Comparison of ENCODE assay signal across 8 mouse cellular contexts in genomic region chr5:9073177-9073854, GRCm38 (mm10). TPM values are rescaled to one million over a fixed set of nuclear protein-coding genes. Genes with fewer than 3 reads are reported as not detected.
DNase-seq lines count a peak whose midpoint lies in the region; ATAC-seq lines count a peak whose summit lies in the region.

No protein-coding gene starts in this region.

- 40% methylated on average over 5 of the region's 5 CpGs for WGBS in hindbrain, embryonic 15.5 days
- 32% methylated on average over 5 of the region's 5 CpGs for WGBS in midbrain, embryonic 16.5 days

- H3K4me3 ChIP-seq in hindbrain, embryonic 15.5 days = no peak overlapping the region
- no peak overlapping the region for H3K4me3 ChIP-seq in midbrain, embryonic 16.5 days (ENCODE audit: low read depth, low read length)

- no peaks in the 10 kb centered on the region for H3K9me3 ChIP-seq in hindbrain, embryonic 15.5 days
- H3K9me3 ChIP-seq in midbrain, embryonic 16.5 days (replicated peaks; ENCODE audit: control insufficient read depth, low read length, poor library complexity, severe bottlenecking) = no peaks in the 10 kb centered on the region

- H3K4me1 ChIP-seq in hindbrain, embryonic 15.5 days (replicated peaks) = no peaks in the 10 kb centered on the region
- H3K4me1 ChIP-seq in midbrain, embryonic 16.5 days (ENCODE audit: control insufficient read depth, insufficient read depth, low read length) = no peaks in the 10 kb centered on the region

- no peak for DNase-seq in frontal cortex, postnatal 36 days (ENCODE audit: low spot score in 2 of 2)
- DNase-seq in 3134 (ENCODE audit: extremely low read depth, insufficient read length, low spot score) (peak; percentile 30), adipocyte (ENCODE audit: low spot score) (peak; percentile 30)
- no peak for DNase-seq in yolk sac, embryonic 10.5 days (ENCODE audit: low spot score)

- H3K27ac ChIP-seq in hindbrain, embryonic 15.5 days (replicated peaks) = no peak overlapping the region
- no peak overlapping the region for H3K27ac ChIP-seq in midbrain, embryonic 16.5 days (ENCODE audit: low read length)

- no peaks in the 10 kb centered on the region for H3K36me3 ChIP-seq in hindbrain, embryonic 15.5 days
- H3K36me3 ChIP-seq in midbrain, embryonic 16.5 days (ENCODE audit: control insufficient read depth, insufficient read depth, low read length) = no peaks in the 10 kb centered on the region

- peak; percentile 66; the same call in 1 of the 2 replicates for ATAC-seq in frontal cortex, adult (ENCODE audit: low TSS enrichment)
- peak; percentile 79 for ATAC-seq in hindbrain, embryonic 15.5 days (ENCODE audit: low FRiP score, low read depth)
- ATAC-seq in midbrain, embryonic 16.5 days = peak; percentile 69; the same call in 1 of the 2 replicates
- no peak for ATAC-seq in granulocyte monocyte progenitor cell, adult 5-6 weeks (replicated peaks; ENCODE audit: poor library complexity, severe bottlenecking)

- H3K4me2 ChIP-seq in hindbrain, embryonic 15.5 days = no peak overlapping the region
- H3K4me2 ChIP-seq in midbrain, embryonic 16.5 days (ENCODE audit: low read length) = no peak overlapping the region

- no peak overlapping the region for H3K9ac ChIP-seq in hindbrain, embryonic 15.5 days
- H3K9ac ChIP-seq in midbrain, embryonic 16.5 days (ENCODE audit: low read depth, low read length) = no peak overlapping the region

- no peaks in the 10 kb centered on the region for H3K27me3 ChIP-seq in hindbrain, embryonic 15.5 days
- H3K27me3 ChIP-seq in midbrain, embryonic 16.5 days (ENCODE audit: control insufficient read depth, insufficient read depth, low read depth, low read length) = no peaks in the 10 kb centered on the region

RNA-seq across cellular contexts. Expression of gene Tmem243, which starts 27.2 kb away (rescaled TPM):
- polyA plus RNA-seq in hindbrain, embryonic 15.5 days (2015; fragmentation: Nextera tagmentation; extraction: Ambion mirVana) = 10.6 and 11.2 TPM in 2 replicates
- polyA plus RNA-seq in midbrain, embryonic 16.5 days (2015; fragmentation: Nextera tagmentation; extraction: Ambion mirVana) = 9.4 and 9.7 TPM in 2 replicates
- 11.2 and 17.3 TPM in 2 replicates for total RNA-seq in granulocyte monocyte progenitor cell, adult 5-6 weeks (2014; fragmentation: Nextera tagmentation)
- 19.2 and 26.2 TPM in 2 replicates for total RNA-seq in granulocyte monocyte progenitor cell, adult 5-6 weeks (2017)

Comparison
In these comparisons a context has a peak if more than half of its experiments do, and no peak if none do; other contexts are left out.
1. DNase-seq: peak in 3134 (single experiment) and adipocyte (single experiment); none in frontal cortex, postnatal 36 days (0 of 2) and yolk sac, embryonic 10.5 days (single experiment).